Mouse (Mus musculus): Measurements from ENCODE around the gene Tmem106c. TPM values are rescaled to one million over a fixed set of nuclear protein-coding genes. Genes with fewer than 3 reads are reported as not detected.

Tmem106c gene
- total RNA-seq, 2 experiments from 2014 or later, result 20.1 to 22.2 TPM

DNA sequence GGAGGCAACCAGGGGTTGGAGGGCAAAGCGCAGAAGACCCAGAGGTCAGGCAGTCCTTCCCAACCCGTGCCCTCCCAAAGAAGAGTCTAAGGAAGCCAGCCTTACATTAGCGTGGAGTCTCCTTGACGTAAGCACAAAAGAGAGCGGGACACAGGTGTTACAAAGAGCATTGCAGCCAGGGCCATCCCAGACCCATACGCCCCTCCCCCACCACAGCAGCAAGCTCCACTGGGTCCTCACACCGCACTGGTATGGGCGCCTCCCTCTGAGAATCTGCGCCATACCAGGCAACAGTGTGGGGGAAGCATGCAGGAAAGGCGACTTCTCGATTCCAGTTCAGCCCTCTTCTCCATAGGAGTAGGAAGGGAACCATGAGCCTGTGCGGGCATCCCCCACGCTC lies 35.5 kb downstream of the Tmem106c start:
- DNase-seq (ENCODE audit: low spot score in 2 of 2), result no peak

DNA sequence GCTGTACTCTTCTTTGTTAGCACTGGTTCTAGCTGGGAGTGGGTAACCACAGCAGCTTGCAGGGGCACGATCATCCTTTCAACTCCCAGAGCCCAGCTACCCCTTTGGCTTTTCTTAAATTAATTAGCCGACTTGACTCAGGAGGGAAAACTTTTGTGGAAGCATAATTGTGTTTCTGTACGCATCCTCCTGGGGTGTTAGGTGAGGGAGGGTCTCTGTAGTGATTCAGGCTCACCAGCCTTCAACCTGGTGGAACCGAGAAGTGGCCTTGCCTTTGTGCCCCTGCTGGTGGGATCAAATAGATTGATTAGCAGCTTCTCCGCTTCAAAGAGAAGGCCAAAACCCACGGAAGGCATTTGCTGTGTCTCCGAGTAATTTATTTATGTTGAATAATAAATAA lies 36.0 kb downstream of the Tmem106c start:
- no peak for DNase-seq (ENCODE audit: low spot score in 2 of 2)

- DNase-seq (ENCODE audit: low spot score in 2 of 2), result no peak
Observed at GRCm38 (mm10) chr15:98001321-98002112, 37.5 kb downstream of the Tmem106c start.

GRCm38 (mm10) chr15:98002113-98002990 lies 38.4 kb downstream of the Tmem106c start:
- peak; percentile 26 to 36 for DNase-seq (ENCODE audit: low spot score in 2 of 2)

DNA sequence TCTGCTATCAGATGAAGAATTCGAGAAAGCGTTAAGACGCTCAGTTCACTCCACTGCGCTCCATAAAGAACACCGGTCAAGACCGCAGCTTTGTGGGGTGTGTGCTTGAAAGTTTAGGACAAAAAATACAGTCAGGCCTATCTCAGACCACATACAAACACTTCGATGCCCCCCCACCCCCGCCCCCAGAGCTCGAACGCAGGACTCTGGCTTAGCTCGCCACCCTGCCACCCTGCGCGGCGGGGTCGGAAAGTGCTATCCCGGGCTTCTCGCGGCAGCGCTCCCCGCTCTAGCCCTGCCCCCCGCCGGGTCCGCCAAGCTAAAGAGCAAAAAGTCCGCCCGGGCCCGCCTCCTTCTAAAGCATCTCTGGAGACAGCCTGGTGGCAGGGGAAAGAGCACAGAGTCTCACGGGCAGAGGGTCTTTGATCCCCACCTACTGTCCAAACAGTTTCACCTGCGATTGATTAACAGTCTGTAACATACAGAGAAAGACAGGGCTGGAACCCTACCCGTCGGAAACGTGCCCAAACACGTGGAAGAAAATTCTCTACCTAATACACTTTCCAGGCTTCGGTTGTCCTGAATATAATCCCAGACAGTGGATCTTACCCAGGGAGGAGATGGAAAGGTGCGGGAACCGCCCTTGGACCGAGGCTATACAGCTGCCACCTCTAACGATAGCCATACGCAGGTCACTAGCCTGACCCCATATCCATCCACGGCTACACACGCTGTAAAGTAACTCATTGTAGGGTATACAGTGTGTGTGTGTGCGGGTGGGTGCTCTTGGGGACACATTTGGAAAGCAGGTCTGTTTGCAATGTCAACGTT lies 39.2 kb downstream of the Tmem106c start:
- DNase-seq (ENCODE audit: low spot score in 2 of 2), result no peak

GRCm38 (mm10) chr15:98003822-98004739 lies 40.1 kb downstream of the Tmem106c start, which contains the start of gene Col2a1:
Gene Col2a1 (minus strand): TSS chr15:98004695.
- no peak for DNase-seq (ENCODE audit: low spot score in 2 of 2)

DNA sequence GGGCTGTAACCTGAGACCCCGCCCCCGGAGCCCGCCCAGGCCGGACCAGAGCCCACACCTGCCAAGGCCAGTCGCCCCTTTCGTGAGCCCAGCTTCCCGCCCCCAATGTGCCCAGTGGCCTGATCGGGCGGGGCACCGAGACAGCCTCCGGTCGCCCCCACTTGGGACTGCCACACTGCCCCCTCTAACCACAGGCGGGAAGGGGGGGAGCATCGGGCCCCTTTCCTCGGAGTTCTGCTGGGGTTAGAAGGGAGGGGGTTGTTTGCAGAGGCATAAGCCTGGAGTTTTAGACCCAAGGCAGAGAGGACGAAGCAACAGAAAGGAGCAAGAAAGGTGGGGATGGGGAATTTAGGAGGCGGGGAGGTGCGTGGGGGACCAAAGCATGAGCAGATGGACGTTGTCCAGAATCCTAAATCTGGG lies 40.8 kb downstream of the Tmem106c start:
- DNase-seq (ENCODE audit: low spot score in 2 of 2), result no peak

DNA sequence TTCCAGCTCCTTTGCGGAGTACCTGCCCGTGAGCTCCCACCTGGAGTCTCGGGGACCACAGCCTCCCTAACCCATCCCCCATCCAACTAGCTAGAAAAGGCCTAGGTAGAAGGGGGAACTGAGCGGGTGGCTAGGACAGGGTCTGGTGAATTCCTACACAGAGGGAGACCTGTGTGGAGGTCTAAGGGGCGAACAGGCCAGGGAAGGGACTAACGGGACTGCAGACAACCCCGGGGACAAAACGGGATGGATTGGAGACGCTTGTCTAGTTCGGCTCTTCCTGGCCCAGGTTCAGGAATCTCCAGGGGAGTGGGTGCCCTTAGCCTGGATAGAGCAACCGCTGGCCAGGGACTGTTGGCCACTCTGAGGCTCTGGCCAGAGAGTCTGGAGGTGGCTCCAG lies 41.2 kb downstream of the Tmem106c start:
- no peak for DNase-seq (ENCODE audit: low spot score in 2 of 2)

- DNase-seq (ENCODE audit: low spot score in 2 of 2), result no peak
Observed at GRCm38 (mm10) chr15:98012810-98013209, 48.8 kb downstream of the Tmem106c start.

DNA sequence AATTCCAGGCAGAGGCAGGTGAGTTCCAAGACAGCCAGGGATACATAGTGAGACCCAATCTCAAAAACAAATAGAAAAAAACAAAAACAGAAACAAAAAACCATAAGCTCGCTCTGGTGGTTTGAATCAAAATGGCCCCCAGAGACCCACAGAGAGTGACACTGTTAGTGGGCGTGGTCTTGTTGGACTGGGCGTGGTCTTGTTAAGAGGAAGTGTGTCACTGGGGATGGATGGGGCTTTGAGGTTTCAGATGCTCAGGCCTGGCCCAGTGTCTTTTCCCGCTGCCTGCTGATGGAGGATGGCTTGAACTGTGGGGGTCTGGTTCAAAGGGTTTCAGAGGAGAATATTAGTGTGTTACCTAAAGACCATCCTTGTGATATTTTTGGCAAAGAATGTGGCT lies 53.9 kb downstream of the Tmem106c start:
- DNase-seq (ENCODE audit: low spot score in 2 of 2), result no peak

DNA sequence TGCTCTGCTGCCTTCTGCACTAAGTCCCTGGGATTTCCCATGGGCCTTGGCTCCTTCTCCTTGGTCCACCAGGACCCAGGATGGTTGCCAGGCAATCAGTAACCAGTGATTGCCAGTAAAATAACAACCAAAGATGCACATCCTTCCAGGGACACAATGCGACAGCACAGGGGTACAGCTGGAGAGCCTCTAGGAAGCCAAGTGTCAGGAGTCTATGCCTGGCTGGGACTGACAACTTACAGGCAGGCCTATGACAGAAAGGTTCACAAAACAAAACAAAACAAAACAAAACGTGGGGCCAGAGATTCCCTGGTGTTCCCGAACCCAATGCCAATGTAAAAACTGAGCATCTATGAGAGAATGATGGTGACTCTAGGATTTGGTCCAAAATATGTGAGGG lies 55.0 kb downstream of the Tmem106c start:
- no peak for DNase-seq (ENCODE audit: low spot score in 2 of 2)

Other genes with a start within 250 kb of the Tmem106c start
- under 1 TPM; 0.62 to 0.73 TPM for gene Endou, start 232.9 kb upstream of the Tmem106c start, total RNA-seq (2021)
- gene Rapgef3, start 196.2 kb upstream of the Tmem106c start, total RNA-seq (2021), result 10 to 100 TPM; 37.3 to 43.3 TPM
- 100 to 1,000 TPM; 104 to 118 TPM for gene Slc48a1, start 185.7 kb upstream of the Tmem106c start, total RNA-seq (2021)
- gene Hdac7, start 119.7 kb upstream of the Tmem106c start, total RNA-seq (2021), result 10 to 100 TPM; 29.1 to 32.0 TPM
- gene Vdr, start 53.6 kb upstream of the Tmem106c start, total RNA-seq (2021), result under 1 TPM in 1 of 2 experiments, not detected in 1; 0.07 TPM
- 1 to 10 TPM; 1.0 to 2.6 TPM for gene Col2a1, start 40.5 kb downstream of the Tmem106c start, total RNA-seq (2021)
- gene Pfkm, start 128.4 kb downstream of the Tmem106c start, total RNA-seq (2021), result 100 to 1,000 TPM; 237 to 251 TPM
- 10 to 100 TPM; 14.2 to 17.5 TPM for gene Senp1, start 129.5 kb downstream of the Tmem106c start, total RNA-seq (2021)
- gene Asb8, start 201.4 kb downstream of the Tmem106c start, total RNA-seq (2021), result 10 to 100 TPM; 40.8 to 40.9 TPM
- gene Ccdc184, start 203.0 kb downstream of the Tmem106c start, total RNA-seq (2021), result 10 to 100 TPM; 31.3 to 32.1 TPM
- not detected for gene Olfr288, start 231.3 kb downstream of the Tmem106c start, total RNA-seq (2021)

Measured in layer of hippocampus, postnatal 10 days (tissue).